Mouse (Mus musculus) limb, embryonic 14.5 days (tissue): Measurements from ENCODE around the gene Klhl28. TPM values are rescaled to one million over a fixed set of nuclear protein-coding genes. Genes with fewer than 3 reads are reported as not detected.
A peak's percentile ranks its signal among the peaks of the same experiment; 100 is the strongest.

Experiments
- ATAC-seq: fragments of 200-750 bp; cut with Nextera tagmentation; 2 replicates; pipeline ENCODE4 v1.8.0; 2017; ENCODE audit warnings: low read depth, moderate number of reproducible peaks, moderate TSS enrichment; ENCODE audit not compliant: low FRiP score
- DNase-seq: peaks from one replicate; pipeline ENCODE4 v3.0.0-alpha.2; 2015; ENCODE audit warnings: low spot score
- H3K27ac ChIP-seq: fragments of 300-500 bp; sonication (generic); replicated peaks from 2 replicates; pipeline ENCODE4 v1.5.1; 2014; ENCODE audit warnings: low read depth, mild to moderate bottlenecking, low read length, moderate library complexity, mixed read lengths
- H3K27me3 ChIP-seq: fragments of 300-500 bp; sonication (generic); 2 replicates; pipeline ENCODE4 v1.6.1; 2014; ENCODE audit warnings: low read length, mixed read lengths; ENCODE audit not compliant: control insufficient read depth, insufficient read depth
- H3K36me3 ChIP-seq: fragments of 300-500 bp; sonication (generic); 2 replicates; pipeline ENCODE4 v1.6.1; 2014; ENCODE audit warnings: mild to moderate bottlenecking, low read length, moderate library complexity, mixed read lengths; ENCODE audit not compliant: control insufficient read depth, insufficient read depth
- H3K4me1 ChIP-seq: fragments of 300-500 bp; sonication (generic); 2 replicates; pipeline ENCODE4 v1.6.1; 2014; ENCODE audit warnings: antibody characterized with exemption, low read length, mixed read lengths; ENCODE audit not compliant: control insufficient read depth, insufficient read depth
- H3K4me2 ChIP-seq: fragments of 300-500 bp; sonication (generic); replicated peaks from 2 replicates; pipeline ENCODE4 v1.6.1; 2014; ENCODE audit warnings: low read depth, mild to moderate bottlenecking, low read length, moderate library complexity; ENCODE audit not compliant: severe bottlenecking
- H3K4me3 ChIP-seq: fragments of 300-500 bp; sonication (generic); replicated peaks from 2 replicates; pipeline ENCODE4 v1.5.1; 2014; ENCODE audit warnings: low read length
- H3K9ac ChIP-seq: fragments of 300-500 bp; sonication (generic); 2 replicates; pipeline ENCODE4 v1.6.1; 2014; ENCODE audit warnings: mild to moderate bottlenecking, low read depth, low read length, moderate library complexity; ENCODE audit not compliant: severe bottlenecking
- H3K9me3 ChIP-seq: fragments of 300-500 bp; sonication (generic); 2 replicates; pipeline ENCODE4 v1.6.1; 2016; ENCODE audit warnings: low read length; ENCODE audit not compliant: control insufficient read depth
- POLR2A ChIP-seq: fragments of 200-500 bp; IDR thresholded peaks from 2 replicates; pipeline ENCODE4 v1.8.0; 2012; ENCODE audit warnings: inconsistent platforms, mild to moderate bottlenecking, moderate library complexity, borderline replicate concordance; ENCODE audit not compliant: insufficient read depth, insufficient read length; ENCODE audit errors: extremely low read depth
- WGBS: fragments of 180-500 bp; shearing (Covaris S2); extraction: QIAGEN DNeasy Blood & Tissue Kit; methylation state at CpG from one replicate; pipeline ENCODE4 v1.1.7; 2014; 5-methylcytosine and 5-hydroxymethylcytosine counted together
- polyA plus RNA-seq, 2 experiments: library from polyadenylated mRNA; depleted of rRNA in 1 of 2; stranded (reverse) in 1 of 2; unstranded in 1 of 2; fragments of >200 nt; fragmentation: Nextera tagmentation in 1 of 2; extraction: Ambion mirVana in 1 of 2; gene quantifications; 2 replicates each; pipeline versions ENCODE4 v1.2.1 to v1.2.3; 2012 to 2014

Gene Klhl28
- polyA plus RNA-seq, 2 experiments = 7.5 to 16.6 TPM

GRCm38 (mm10) chr12:64972063-64972462, 6.7 kb upstream of the Klhl28 start:
- TF ChIP-seq POLR2A = no peak
- H3K4me3 ChIP-seq = no peak overlapping the region
- no peaks in the 10 kb centered on the region for H3K9me3 ChIP-seq
- peaks cover 13% of the 10 kb centered on the region for H3K36me3 ChIP-seq
- H3K4me2 ChIP-seq = no peak overlapping the region
- no peaks in the 10 kb centered on the region for H3K27me3 ChIP-seq
- no peak overlapping the region for H3K27ac ChIP-seq
- ATAC-seq = no peak
- 73% methylated on average over 6 of the region's 6 CpGs for WGBS
- DNase-seq = no peak
- H3K4me1 ChIP-seq = peaks cover 18% of the 10 kb centered on the region
- H3K9ac ChIP-seq = no peak overlapping the region

- TF ChIP-seq POLR2A = no peak
- Histone ChIP-seq H3K27ac (no peak overlapping the region), H3K4me1 (peaks cover 22% of the 10 kb centered on the region), H3K27me3 (no peaks in the 10 kb centered on the region), H3K36me3 (peaks cover 11% of the 10 kb centered on the region), H3K9ac (no peak overlapping the region), H3K4me2 (0 out of 2 replicates have a peak overlapping the region, but pooled peaks have one; percentile 15), H3K4me3 (no peak overlapping the region), H3K9me3 (no peaks in the 10 kb centered on the region)
- ATAC-seq (no peak), DNase-seq (no peak)
Measured at GRCm38 (mm10) chr12:64971399-64971798, 6.1 kb upstream of the Klhl28 start.

- ATAC-seq (no peak), DNase-seq (no peak)
- Histone ChIP-seq H3K27me3 (no peaks in the 10 kb centered on the region), H3K4me1 (peaks cover 25% of the 10 kb centered on the region), H3K4me2 (peak overlapping the region; percentile 88), H3K9ac (peak overlapping the region; percentile 74), H3K27ac (no peak overlapping the region), H3K9me3 (no peaks in the 10 kb centered on the region), H3K4me3 (peak overlapping the region; percentile 62), H3K36me3 (peaks cover 11% of the 10 kb centered on the region; the same call in 1 of the 2 replicates)
- 1% methylated on average over 2 of the region's 2 CpGs for WGBS
- no peak for TF ChIP-seq POLR2A
Measured at GRCm38 (mm10) chr12:64968067-64968466, 2.7 kb upstream of the Klhl28 start.

GRCm38 (mm10) chr12:64967470-64967869, 2.1 kb upstream of the Klhl28 start:
- TF ChIP-seq POLR2A = no peak
- H3K9ac ChIP-seq = peak overlapping the region; percentile 74
- H3K4me3 ChIP-seq = peak overlapping the region; percentile 62
- H3K9me3 ChIP-seq = no peaks in the 10 kb centered on the region
- DNase-seq (no peak), ATAC-seq (no peak)
- H3K27me3 ChIP-seq = no peaks in the 10 kb centered on the region
- peak overlapping the region; percentile 88 for H3K4me2 ChIP-seq
- no peak overlapping the region for H3K27ac ChIP-seq
- H3K36me3 ChIP-seq = peaks cover 11% of the 10 kb centered on the region; the same call in 1 of the 2 replicates
- peaks cover 25% of the 10 kb centered on the region for H3K4me1 ChIP-seq
- WGBS = under 1% methylated on average over 9 of the region's 9 CpGs

GRCm38 (mm10) chr12:64966652-64967435, 1.5 kb upstream of the Klhl28 start:
- 3% methylated on average over 19 of the region's 19 CpGs for WGBS
- DNase-seq (peak; percentile 4), ATAC-seq (no peak)
- no peak overlapping the region for H3K27ac ChIP-seq
- H3K9ac ChIP-seq = peak overlapping the region; percentile 74
- no peaks in the 10 kb centered on the region for H3K27me3 ChIP-seq
- H3K4me2 ChIP-seq = peak overlapping the region; percentile 88
- peak overlapping the region; percentile 62 for H3K4me3 ChIP-seq
- H3K9me3 ChIP-seq = no peaks in the 10 kb centered on the region
- H3K4me1 ChIP-seq = peaks cover 22% of the 10 kb centered on the region
- no peak for TF ChIP-seq POLR2A
- H3K36me3 ChIP-seq = peaks cover 11% of the 10 kb centered on the region; the same call in 1 of the 2 replicates
